Mouse (Mus musculus) right cerebral cortex, postnatal 10 days (tissue): ENCODE results near the gene Sh3bp4.

Experiments used
- DNase-seq, 2 experiments: peaks; one replicate each; pipeline ENCODE4 v3.0.0; 2021; ENCODE audit warnings: low spot score in 2 of 2

Gene Sh3bp4

DNA sequence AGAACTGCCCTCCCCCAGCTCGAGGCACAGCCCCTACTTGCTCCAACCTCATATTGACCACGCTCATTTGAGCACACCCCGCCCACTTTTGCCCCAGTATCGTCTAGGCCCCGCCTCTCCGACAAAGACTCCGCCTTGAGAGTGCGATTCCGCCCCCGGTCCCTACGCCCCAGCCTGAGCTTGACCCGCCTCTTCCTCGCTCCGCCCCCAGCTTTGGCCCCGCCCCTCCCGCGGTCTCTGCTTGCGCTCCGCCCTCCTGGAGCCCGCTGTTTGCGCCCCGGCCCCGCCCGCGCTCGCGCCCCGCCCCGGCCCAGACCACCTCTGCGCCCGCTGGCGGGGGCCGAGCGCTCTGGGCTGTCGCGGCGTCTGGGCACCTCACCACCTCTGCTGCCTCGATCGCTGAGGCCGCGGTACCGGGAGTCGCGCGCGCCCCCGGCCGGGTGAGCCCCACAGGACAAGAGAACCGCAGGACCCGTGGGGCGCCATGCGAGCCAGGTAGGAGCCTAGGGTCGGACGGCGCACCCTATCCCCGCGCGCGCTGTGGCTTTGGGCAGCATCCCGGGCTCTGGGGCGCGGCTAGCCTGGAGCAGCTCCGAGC, at the start of gene Sh3bp4:
Gene Sh3bp4, plus strand, starts transcription at position 313 of the 598 bp plus-strand sequence.
- DNase-seq: peak; percentile 98

DNA sequence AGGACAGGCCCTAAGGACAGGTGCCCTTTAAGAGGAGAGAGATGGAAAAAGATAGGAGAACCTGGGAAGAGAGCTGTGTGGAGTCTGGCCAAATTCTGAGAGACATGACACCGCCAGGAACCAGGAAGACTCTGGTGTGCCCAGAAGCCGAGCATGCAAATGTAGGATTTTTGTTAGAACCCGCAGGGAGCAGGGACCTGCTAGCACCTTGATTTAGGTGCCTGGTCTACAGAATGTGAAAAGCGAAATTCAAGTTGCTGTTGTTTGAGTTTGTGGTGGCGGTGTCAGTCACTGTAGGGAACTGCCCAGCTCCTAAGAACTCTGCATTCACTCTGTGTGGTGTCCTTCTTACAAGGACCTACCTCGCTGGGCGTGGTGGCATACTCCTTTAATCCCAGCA, 47.2 kb upstream of the Sh3bp4 start:
- DNase-seq: no peak

DNA sequence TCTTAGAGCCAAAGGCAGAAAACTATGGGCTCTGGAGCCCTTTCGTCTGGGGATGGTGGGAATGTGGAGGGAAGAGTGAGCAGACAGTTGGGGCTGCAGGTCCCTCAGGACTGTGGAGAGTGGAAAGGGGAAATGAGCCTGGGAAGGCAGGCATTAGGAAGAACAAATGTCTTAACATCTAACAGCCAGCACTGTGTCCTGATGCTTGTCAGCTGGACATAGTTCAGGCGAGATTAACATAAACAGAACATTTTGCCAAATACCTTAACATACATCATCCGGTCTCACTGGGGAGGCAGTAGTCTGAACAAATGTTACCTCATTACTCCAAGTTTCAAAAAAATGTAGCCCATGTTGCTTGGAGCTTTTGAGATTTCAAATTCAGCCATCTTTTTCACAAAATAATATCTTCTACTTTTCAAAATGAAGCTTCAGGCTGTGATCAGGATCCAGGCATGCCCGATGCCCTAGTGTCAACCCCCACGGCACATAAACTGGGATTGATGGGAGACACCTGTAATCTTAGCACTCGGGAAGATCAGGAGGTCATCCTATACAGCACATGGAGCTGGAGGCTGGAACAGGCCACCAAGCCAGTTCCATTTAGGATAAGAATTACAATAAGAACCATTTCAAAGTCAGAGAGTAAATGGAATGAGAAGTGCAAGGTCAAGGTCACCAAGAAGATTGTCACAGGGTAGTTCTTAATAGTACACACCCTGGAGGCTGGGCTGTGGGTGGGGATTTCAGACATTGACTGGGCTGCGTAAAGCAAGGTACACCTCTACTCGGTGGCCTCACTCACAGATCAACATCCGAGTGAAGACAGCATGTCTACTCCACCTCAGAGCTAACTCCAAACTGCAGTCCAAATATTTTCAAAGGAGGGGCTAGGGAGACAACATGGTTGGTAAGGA, 45.3 kb upstream of the Sh3bp4 start:
- no peak for DNase-seq

DNA sequence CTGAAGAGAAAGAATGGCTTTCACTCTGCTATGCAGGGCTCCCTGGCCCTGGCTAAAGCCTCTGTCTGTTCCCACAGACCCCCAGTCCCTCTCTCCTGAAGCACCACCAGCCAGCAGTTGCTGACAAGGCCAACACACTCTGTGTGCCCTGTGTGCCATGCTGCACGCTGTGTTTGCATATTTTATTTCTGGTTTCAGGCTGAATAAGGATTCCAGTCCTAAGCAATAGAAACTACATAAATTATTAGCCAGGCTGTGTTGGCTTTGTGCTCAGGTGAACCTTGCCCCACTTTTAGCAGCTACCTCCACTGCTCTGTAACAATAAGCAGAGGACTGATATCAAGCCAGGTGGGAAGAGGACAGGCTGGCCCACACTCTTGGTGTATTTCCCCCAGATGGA, 44.2 kb upstream of the Sh3bp4 start:
- DNase-seq: no peak

DNA sequence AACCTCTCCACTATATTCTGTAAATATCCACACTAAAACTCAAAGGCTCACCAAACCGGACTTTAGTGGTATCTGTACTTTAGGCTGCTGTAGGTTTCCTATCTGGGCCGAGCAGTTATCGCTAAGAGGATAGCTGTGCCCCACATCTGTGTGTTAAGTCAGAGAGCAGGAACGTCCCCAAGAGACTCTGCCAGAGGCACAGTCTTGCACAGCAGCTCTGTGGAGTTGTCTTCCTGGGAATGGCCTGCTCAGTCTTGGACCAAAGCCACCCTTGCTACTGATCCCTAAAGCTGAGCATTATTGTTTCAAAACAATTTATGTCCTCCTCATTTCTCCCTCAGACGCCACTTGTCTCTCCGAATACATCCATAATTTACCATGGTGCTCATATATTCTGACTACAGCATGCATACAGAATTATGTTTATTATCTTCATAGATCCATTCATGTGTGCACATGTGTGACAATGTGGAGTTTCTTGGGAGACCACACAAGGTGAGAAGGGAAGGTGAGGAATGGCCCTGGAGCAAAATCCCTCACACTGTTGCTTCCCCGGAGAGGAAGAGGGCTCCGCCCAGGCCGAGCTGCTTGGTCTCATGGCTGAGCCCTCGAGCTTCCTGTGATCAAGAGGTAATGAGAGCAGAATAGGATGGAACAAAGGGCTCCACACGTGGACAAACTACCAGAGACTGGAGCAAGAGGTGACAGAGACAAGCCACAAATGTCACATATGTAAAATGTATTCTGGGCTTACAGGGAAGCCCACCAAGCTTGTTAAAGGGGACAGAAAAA, 40.9 kb upstream of the Sh3bp4 start:
- DNase-seq: no peak

DNA sequence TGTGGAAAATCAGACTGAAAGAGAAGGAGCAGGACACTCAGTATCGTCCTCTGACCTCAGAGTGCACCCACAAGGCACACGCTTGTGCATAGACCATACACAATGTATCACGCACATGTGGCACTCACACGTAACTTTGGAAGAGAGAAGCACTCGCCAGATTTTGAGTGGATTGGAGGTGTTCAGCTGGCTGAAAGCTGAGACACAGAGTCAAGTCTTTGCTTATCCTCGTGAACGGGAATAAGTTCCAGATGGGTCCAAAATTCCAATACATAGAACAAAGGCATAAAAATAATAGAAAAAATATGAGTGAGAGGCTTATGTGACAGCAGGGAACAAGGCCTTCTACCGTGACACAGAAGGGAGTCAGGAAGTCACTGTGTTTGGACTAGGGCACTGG, 36.6 kb upstream of the Sh3bp4 start:
- DNase-seq: no peak

DNA sequence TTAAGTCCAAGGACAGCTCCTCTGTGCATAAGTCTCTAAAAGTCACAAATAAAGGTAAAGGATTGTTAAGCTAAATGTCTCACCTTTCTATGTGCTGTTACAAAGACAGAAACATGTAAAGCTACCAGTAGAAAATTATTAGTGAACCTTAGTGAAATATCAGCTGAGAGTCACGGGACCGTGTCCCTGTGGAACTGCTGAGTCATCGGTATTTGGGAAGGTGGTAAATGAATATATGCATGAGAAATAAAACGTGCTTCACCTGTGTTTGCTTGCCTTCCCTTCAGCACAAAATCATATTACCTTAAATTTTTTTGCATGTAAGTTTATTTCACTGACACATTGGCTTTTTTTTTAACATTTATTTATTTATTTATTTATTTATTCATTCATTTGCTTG, 36.2 kb upstream of the Sh3bp4 start:
- DNase-seq: no peak

DNA sequence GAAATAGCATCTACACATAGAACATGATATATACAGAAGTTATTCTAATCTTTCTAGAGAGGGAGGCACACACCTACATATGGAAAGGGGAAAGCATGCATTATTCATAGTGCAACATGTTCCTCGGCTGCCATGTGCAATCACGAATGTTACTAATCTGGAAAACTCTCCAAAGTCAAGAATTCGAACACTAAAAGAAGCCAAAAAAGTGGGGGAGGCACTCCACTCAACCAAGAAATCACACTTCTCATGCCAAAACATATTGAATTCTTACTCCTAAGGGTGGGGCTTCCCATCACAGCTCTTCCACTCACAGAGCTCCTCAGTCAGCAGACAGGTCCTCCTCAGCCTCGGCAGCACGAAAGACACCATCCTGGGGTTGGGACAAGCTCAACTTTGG, 35.1 kb upstream of the Sh3bp4 start:
- peak; percentile 30 to 60 for DNase-seq

DNA sequence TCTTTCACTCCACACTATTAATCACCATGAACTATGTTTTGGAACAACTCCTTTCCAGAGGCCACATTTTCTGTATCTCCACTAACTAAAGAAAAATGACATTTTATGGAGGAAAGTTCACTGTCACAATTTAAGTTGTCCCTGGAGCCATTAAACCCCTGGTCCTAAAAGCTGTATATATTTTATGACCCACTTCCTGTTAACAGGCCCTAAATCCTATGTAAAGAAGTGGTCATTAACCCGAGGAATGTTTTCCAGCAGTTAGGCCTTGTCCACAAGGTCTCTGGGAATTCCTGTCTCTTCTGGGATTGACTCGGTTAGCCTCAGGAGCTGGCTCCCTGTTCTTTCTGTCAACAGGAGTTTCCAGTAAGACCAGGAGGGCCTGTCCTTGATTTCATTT, 30.4 kb upstream of the Sh3bp4 start:
- no peak for DNase-seq

DNA sequence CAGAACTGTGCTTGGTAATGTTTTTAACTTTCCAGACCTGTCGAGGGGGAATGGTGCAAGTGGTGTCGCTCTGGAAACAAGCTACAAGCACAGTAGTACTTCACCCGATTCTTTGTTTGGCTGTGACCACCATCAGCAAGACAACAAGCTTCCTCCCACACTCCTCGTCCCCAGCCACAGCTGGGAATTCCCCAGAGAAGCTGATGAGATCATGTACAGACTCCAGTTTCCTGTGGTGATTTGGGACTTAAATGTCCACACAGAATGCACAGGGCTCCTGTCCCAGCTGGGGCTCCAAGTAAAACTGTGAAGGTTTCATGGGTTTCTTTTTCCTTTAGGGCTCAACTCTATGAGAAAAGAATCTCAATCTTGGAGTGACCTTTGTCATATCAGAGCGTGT, 28.9 kb upstream of the Sh3bp4 start:
- no peak for DNase-seq

DNA sequence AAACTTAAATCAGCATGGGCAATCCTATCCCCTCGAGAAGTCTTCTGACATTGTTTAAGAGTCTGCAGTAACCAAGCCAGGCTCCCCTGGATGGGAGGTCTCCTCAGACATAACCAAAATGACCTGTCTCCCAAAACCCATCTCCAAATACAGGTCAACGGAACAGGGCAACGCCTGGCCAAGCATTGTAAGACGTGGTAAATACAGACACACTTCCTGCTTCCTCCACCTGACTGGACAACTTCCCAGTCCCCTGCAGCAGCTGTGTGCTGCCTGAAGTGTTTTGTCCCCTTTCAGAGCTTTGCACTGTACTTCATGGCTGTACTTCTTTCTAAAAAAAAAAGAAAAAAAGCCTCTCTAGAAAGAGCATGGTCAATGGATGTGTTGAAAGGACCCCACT, 28.1 kb upstream of the Sh3bp4 start:
- no peak for DNase-seq

DNA sequence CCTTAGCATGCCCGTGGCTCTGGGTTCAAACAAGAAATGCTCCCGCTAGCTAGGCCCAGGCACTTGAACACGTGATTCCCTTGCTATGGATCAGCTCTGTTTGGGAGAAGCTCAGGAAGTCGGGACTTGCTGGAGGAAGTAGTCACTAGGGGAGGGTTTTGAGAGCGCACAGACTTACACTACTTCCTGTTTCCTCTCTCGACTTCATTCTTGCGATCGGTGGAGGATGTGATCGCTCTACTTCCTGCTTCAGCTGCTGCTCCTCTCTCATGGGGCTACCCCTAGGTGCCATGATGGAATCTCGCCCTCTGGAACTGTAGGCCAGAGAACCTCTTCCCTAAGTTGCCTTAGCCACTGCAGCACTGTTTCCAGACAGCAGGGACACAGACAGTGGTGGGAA, 27.3 kb upstream of the Sh3bp4 start:
- no peak for DNase-seq

DNA sequence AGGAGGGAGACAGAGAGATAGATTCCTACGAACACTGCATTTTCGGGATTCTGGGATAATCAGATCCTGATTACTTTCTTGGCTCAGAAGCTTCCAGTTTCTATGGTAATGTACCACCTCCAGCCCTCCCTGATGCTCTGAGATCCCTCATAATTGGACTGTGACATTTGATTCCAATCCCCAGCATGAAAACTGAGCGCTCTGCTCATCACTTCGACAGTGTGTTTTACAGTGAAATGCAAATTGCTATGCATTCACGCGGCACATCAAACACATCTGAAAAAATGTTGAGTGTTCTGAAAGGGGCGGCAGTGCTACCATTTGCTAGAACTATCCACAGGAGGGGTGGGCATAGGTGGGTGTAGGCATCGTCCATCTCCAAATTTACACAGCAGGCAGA, 24.8 kb upstream of the Sh3bp4 start:
- no peak for DNase-seq

DNA sequence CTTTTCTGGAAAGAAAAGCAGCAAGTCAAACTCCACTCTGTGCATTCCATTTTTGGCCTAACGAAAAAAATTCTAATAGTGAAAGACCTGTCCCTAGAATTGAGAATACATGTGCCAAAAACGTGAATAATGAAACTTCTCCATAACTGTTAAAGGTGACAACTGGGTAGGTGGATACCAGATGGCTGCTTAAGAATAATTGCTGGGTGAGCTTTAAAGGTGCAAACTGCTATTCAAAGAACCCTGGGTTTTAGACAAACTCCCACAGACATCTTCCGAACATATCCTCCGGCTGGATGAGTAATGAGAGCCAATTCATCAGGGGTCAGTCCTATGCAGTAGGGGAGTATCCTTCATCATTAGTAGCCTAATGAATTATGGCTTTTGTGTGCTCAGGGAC, 20.7 kb upstream of the Sh3bp4 start:
- DNase-seq: no peak

DNA sequence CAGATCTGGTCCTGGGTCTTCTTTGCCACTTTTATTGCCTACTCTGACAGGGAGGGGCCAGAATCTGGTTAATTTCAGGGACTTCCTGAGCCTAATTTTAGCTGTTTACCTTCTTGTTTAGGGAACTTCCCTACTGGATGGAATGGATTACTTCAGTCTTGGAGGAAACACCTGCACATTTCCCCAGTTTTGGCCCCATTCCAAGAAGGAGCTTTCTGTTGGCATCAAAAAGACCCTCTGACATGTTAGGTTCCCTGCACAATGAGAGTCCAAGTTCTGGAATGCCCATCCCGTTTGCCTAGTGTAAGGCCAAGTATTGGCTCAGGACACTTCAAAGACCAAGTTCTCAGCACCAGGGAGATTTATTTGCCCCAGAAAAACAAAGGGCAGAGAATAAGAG, 14.0 kb upstream of the Sh3bp4 start:
- DNase-seq: no peak

DNA sequence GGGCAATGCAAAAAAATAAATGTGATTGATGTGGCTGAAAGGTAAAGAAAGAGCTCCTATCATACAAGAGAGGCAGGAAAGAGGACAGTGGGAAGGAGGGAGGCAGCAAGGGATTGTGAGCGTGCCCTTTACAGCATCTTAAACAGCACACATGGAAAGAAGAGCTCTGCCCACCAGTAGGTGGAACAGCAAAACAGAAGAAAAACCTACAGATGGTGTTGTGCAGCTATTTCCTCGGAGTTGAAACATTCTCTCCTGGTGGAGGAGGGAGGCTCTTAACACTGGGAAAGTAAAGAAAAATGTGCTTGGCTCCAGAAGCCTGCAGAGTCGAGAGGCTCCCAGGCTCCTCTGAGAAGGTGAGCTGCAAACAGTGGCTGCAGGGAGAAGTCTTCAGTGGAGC, 12.8 kb upstream of the Sh3bp4 start:
- peak in 1 of 2 experiments; percentile 47 for DNase-seq

DNA sequence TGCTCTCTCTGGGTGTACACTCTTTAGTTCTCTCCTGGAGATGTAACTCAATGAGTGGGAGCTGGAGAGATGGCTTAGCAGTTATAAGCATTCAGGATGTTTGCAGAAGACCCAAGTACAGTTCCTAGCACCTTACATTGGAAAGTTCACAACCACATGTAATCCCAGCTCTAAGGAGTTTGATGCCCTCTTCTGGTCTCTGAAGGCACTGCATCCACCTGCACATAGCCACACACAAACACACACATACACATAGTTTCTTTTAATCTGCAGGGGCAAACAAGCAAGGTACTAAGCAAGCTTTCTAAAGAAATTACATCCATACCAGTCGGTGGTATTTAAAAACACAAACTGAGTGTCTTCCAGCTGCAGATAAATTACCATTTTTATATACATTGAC, 12.2 kb upstream of the Sh3bp4 start:
- DNase-seq: no peak

DNA sequence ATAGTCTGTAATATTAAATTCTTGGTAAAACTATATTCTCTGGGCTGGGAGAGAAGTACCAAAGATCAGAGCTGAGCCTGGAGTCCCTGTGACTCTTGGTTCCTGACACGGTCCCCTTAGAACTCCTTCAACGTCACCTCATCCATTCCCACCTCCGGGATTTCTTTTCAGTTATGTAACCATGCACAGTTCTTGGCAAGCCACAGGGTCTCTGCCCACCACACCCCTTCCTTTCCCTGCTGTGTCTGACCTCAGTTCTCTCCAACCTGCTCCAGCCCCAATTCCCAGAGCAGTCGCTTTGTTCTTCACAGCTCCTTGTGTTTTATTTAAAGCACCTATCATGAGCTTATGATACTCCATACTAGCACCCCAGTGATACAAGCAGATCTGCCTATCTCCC, 7.2 kb upstream of the Sh3bp4 start:
- no peak for DNase-seq

DNA sequence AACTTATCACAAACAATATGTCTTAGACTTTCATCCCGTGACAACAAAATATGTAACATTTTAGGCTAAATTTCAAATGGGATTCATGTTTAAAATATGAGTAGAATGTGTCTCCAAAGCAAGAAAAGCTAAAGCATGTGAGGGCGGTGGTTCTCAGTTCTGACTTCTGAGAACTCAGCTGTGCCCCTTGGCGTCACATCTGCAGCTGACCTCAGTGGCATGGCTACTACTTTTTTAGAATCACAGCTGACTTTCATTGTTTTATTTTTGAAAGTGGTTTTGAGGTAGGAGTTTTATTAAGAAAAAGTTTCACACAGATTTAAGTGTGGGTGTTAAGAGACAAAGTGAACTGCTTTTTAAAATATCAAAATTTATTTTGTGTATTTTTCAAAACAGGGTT, 6.4 kb upstream of the Sh3bp4 start:
- no peak for DNase-seq

DNA sequence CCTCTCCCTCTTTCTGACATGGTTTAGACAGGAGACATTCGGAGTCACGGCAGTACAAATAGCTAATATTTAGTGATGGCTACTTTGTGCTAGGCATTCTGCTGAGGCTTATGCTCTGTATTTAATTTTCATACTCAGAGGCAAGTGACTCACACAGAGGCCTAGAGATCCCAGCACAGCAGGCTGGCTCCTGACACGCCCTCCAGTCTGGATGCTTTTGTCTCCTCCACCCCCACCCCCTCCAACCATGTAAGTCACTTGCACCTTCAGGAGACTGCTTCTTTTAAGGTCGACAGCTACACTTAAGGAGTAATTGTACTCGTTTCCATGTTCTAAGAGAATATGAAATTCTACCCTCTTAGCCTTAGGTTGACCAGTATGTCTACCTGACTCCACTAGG, 1.4 kb upstream of the Sh3bp4 start:
- no peak for DNase-seq

DNA sequence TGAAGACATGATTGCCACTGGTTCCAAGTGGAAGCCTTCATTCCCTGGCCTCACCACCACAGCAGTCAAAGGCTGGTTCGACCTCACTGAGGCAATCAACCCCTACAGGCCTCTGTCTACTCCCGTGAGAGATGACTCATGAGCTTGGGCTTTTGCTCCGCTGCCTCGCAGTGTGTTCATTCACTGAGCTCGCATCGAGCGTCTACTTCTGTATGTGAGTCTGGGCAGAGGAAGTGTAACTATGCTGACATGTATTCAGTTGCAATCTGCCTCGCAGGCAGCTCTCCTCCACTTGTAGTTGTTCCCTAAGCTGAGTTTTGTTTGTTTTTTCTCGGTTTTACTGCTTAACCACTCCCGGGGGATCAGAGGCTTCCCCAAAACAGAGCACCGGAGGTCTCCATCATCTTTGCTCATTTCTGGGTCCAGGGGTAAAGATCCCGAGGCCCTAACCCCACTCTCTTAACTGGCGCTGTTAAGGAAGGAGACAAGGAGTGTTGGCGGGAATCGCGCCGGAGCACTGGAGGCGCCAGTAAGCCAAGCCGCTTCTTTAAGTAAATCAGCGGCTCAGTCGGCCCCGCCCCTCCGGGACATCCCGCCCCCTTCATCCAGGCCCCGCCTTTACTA, 624 bp upstream of the Sh3bp4 start:
- peak; percentile 42 to 62 for DNase-seq

DNA sequence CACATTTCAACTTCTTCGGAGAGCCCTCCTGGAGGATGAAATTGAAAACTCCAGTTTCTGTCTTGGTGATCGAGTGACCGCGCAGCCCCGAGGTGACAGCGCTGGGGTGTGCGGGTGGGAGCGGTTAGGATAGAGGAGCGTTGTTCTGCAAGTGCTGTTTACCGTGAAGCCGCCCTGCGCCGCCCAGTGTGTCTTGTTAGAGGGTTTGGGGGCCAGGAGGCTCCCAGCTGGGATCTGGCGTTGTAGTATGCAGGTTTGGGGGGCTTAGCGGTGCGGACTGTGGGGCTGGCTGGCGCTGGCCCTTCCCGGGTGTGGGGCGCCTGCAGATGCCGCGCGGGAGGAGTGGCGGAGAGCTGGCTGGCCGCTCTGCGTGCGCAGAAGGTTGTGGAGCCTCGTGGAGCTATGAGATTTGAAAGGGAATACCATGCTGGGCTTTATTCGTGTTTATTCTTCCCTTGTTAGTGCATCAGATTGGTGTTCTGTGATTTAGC, 701 bp downstream of the Sh3bp4 start:
- DNase-seq: peak in 1 of 2 experiments; percentile 51
